Comparison of ENCODE assay signal across 8 mouse cellular contexts in genomic region chr9:44318076-44318825, GRCm38 (mm10). TPM values are rescaled to one million over a fixed set of nuclear protein-coding genes. Genes with fewer than 3 reads are reported as not detected.
A peak's percentile ranks its signal among the peaks of the same experiment; 100 is the strongest.
DNase-seq lines count a peak whose midpoint lies in the region; ATAC-seq and TF ChIP-seq lines count a peak whose summit lies in the region.

No protein-coding gene starts in this region.

- TF ChIP-seq POLR2A in kidney, adult 2 months (IDR thresholded peaks at IDR 0.05; ENCODE audit: low read depth, low read length): no peak

- peaks cover 43% of the 10 kb centered on the region for H3K4me1 ChIP-seq in heart, embryonic 10.5 days
- H3K4me1 ChIP-seq in embryonic facial prominence, embryonic 11.5 days (ENCODE audit: control insufficient read depth, insufficient read depth, low read length): peaks cover 4% of the 10 kb centered on the region
- H3K4me1 ChIP-seq in kidney, adult 2 months (ENCODE audit: control insufficient read depth, insufficient read depth, low read length): peaks cover 9% of the 10 kb centered on the region
- peaks cover 33% of the 10 kb centered on the region for H3K4me1 ChIP-seq in midbrain, embryonic 13.5 days (replicated peaks)

- no peak overlapping the region; the same call in 1 of the 2 replicates for H3K9ac ChIP-seq in embryonic facial prominence, embryonic 11.5 days (replicated peaks; ENCODE audit: low read length)
- H3K9ac ChIP-seq in midbrain, embryonic 13.5 days (replicated peaks): peak overlapping the region; percentile 98

- H3K27me3 ChIP-seq in heart, embryonic 10.5 days (ENCODE audit: insufficient read depth, poor library complexity, severe bottlenecking): no peaks in the 10 kb centered on the region
- H3K27me3 ChIP-seq in embryonic facial prominence, embryonic 11.5 days (ENCODE audit: control insufficient read depth, insufficient read depth, low read length): no peaks in the 10 kb centered on the region
- no peaks in the 10 kb centered on the region for H3K27me3 ChIP-seq in kidney, adult 2 months (replicated peaks; ENCODE audit: control insufficient read depth, insufficient read depth, low read length)
- H3K27me3 ChIP-seq in midbrain, embryonic 13.5 days: no peaks in the 10 kb centered on the region

- TF ChIP-seq CTCF in kidney, adult 2 months (conservative IDR thresholded peaks at IDR 0.05; ENCODE audit: insufficient read depth, insufficient read length, low read depth, low read length): 0 out of 2 replicates have a peak, but pooled peaks have one; percentile 4

- DNase-seq in heart, embryonic 10.5 days (ENCODE audit: low spot score): no peak
- DNase-seq in heart, postnatal 25 days (ENCODE audit: low spot score): no peak
- no peak for DNase-seq in embryonic facial prominence, embryonic 11.5 days (ENCODE audit: low spot score)
- DNase-seq in kidney, adult 2 months: peak; percentile 91
- no peak for DNase-seq in thymus, postnatal 4 days
- no peak for DNase-seq in urinary bladder, adult 18-20 months (ENCODE audit: low spot score in 2 of 2)
- no peak for DNase-seq in frontal cortex, adult 2 months (ENCODE audit: extremely low spot score in 1 of 2, low spot score in 1 of 2)

- 53% methylated on average over 5 of the region's 5 CpGs for WGBS in heart, embryonic 10.5 days
- 69% methylated on average over 5 of the region's 5 CpGs for WGBS in embryonic facial prominence, embryonic 11.5 days
- 36% methylated on average over 5 of the region's 5 CpGs for WGBS in kidney, adult 2 months
- WGBS in midbrain, embryonic 13.5 days: 41% methylated on average over 5 of the region's 5 CpGs

- peak overlapping the region; percentile 94; the same call in 1 of the 2 replicates for H3K4me2 ChIP-seq in embryonic facial prominence, embryonic 11.5 days (ENCODE audit: low read depth, low read length)
- peak overlapping the region; percentile 93 for H3K4me2 ChIP-seq in midbrain, embryonic 13.5 days (replicated peaks)

- H3K36me3 ChIP-seq in heart, embryonic 10.5 days: peaks cover 39% of the 10 kb centered on the region
- no peaks in the 10 kb centered on the region; the same call in none of the 2 replicates for H3K36me3 ChIP-seq in embryonic facial prominence, embryonic 11.5 days (replicated peaks; ENCODE audit: control insufficient read depth, insufficient read depth, low read depth, low read length)
- H3K36me3 ChIP-seq in kidney, adult 2 months (ENCODE audit: control insufficient read depth, insufficient read depth, low read length): peaks cover 10% of the 10 kb centered on the region
- H3K36me3 ChIP-seq in midbrain, embryonic 13.5 days: peaks cover 38% of the 10 kb centered on the region

- H3K9me3 ChIP-seq in heart, embryonic 10.5 days: no peaks in the 10 kb centered on the region
- H3K9me3 ChIP-seq in embryonic facial prominence, embryonic 11.5 days (replicated peaks; ENCODE audit: control insufficient read depth, low read length): no peaks in the 10 kb centered on the region
- no peaks in the 10 kb centered on the region for H3K9me3 ChIP-seq in midbrain, embryonic 13.5 days

- no peak for ATAC-seq in embryonic facial prominence, embryonic 11.5 days (replicated peaks; ENCODE audit: insufficient number of reproducible peaks, low FRiP score, low TSS enrichment, low read depth)
- no peak for ATAC-seq in midbrain, embryonic 13.5 days

- H3K27ac ChIP-seq in heart, embryonic 10.5 days: peak overlapping the region; percentile 49; the same call in 1 of the 2 replicates
- no peak overlapping the region for H3K27ac ChIP-seq in embryonic facial prominence, embryonic 11.5 days (replicated peaks; ENCODE audit: low read depth, low read length)
- H3K27ac ChIP-seq in kidney, adult 2 months (ENCODE audit: insufficient read depth, low read depth, low read length): peak overlapping the region; percentile 93
- H3K27ac ChIP-seq in midbrain, embryonic 13.5 days: no peak overlapping the region

- intact Hi-C loops in heart, postnatal 25 days (cut with DNase I): no loop called here

- peak overlapping the region; percentile 95 for H3K4me3 ChIP-seq in heart, embryonic 10.5 days
- no peak overlapping the region; the same call in 1 of the 2 replicates for H3K4me3 ChIP-seq in embryonic facial prominence, embryonic 11.5 days (ENCODE audit: low read depth, low read length)
- H3K4me3 ChIP-seq in kidney, adult 2 months (ENCODE audit: insufficient read depth, low read depth, low read length): peak overlapping the region; percentile 98
- peak overlapping the region; percentile 98 for H3K4me3 ChIP-seq in midbrain, embryonic 13.5 days (replicated peaks)

RNA-seq across cellular contexts. Expression of gene C2cd2l, which starts 1.8 kb away (rescaled TPM):
- polyA plus RNA-seq in heart, embryonic 10.5 days (2016; fragmentation: Nextera tagmentation; extraction: Ambion mirVana): 6.9 and 9.5 TPM in 2 replicates
- 10 to 100 TPM; 11.7 to 13.9 TPM for total RNA-seq in heart, postnatal 25 days (2021)
- 5.8 and 7.5 TPM in 2 replicates for polyA plus RNA-seq in embryonic facial prominence, embryonic 11.5 days (2014; fragmentation: Nextera tagmentation; extraction: Ambion mirVana)
- polyA plus RNA-seq in kidney, adult 2 months (2012; rRNA removed): 164 and 194 TPM in 2 replicates
- 23.0 and 27.3 TPM in 2 replicates for polyA plus RNA-seq in midbrain, embryonic 13.5 days (2015; fragmentation: Nextera tagmentation; extraction: Ambion mirVana)
- 201 and 202 TPM in 2 replicates for polyA plus RNA-seq in frontal cortex, adult 2 months (2012; rRNA removed)

RNA-seq across cellular contexts. Expression of gene Dpagt1, which starts 7.6 kb away (rescaled TPM):
- polyA plus RNA-seq in heart, embryonic 10.5 days (2016; fragmentation: Nextera tagmentation; extraction: Ambion mirVana): 35.2 and 36.6 TPM in 2 replicates
- total RNA-seq in heart, postnatal 25 days (2021): 10 to 100 TPM; 18.6 to 19.6 TPM
- polyA plus RNA-seq in embryonic facial prominence, embryonic 11.5 days (2014; fragmentation: Nextera tagmentation; extraction: Ambion mirVana): 51.3 and 60.6 TPM in 2 replicates
- polyA plus RNA-seq in kidney, adult 2 months (2012; rRNA removed): 41.9 and 45.8 TPM in 2 replicates
- polyA plus RNA-seq in midbrain, embryonic 13.5 days (2015; fragmentation: Nextera tagmentation; extraction: Ambion mirVana): 40.8 TPM in 2 replicates
- 21.1 and 22.9 TPM in 2 replicates for polyA plus RNA-seq in frontal cortex, adult 2 months (2012; rRNA removed)

RNA-seq across cellular contexts. Expression of gene Hinfp, which starts 12.8 kb away (rescaled TPM):
- 23.5 and 25.0 TPM in 2 replicates for polyA plus RNA-seq in heart, embryonic 10.5 days (2016; fragmentation: Nextera tagmentation; extraction: Ambion mirVana)
- 10 to 100 TPM in 1 of 2 experiments, 1 to 10 TPM in 1; 7.9 to 12.7 TPM for total RNA-seq in heart, postnatal 25 days (2021)
- 17.2 and 19.6 TPM in 2 replicates for polyA plus RNA-seq in embryonic facial prominence, embryonic 11.5 days (2014; fragmentation: Nextera tagmentation; extraction: Ambion mirVana)
- polyA plus RNA-seq in kidney, adult 2 months (2012; rRNA removed): 14.4 and 17.8 TPM in 2 replicates
- polyA plus RNA-seq in midbrain, embryonic 13.5 days (2015; fragmentation: Nextera tagmentation; extraction: Ambion mirVana): 37.5 and 38.5 TPM in 2 replicates
- 32.1 and 32.3 TPM in 2 replicates for polyA plus RNA-seq in frontal cortex, adult 2 months (2012; rRNA removed)

RNA-seq across cellular contexts. Expression of gene H2afx, which starts 16.2 kb away (rescaled TPM):
- polyA plus RNA-seq in heart, embryonic 10.5 days (2016; fragmentation: Nextera tagmentation; extraction: Ambion mirVana): 258 and 270 TPM in 2 replicates
- 10 to 100 TPM; 14.6 to 15.6 TPM for total RNA-seq in heart, postnatal 25 days (2021)
- 412 and 427 TPM in 2 replicates for polyA plus RNA-seq in embryonic facial prominence, embryonic 11.5 days (2014; fragmentation: Nextera tagmentation; extraction: Ambion mirVana)
- polyA plus RNA-seq in kidney, adult 2 months (2012; rRNA removed): 23.6 and 31.5 TPM in 2 replicates
- 193 and 209 TPM in 2 replicates for polyA plus RNA-seq in midbrain, embryonic 13.5 days (2015; fragmentation: Nextera tagmentation; extraction: Ambion mirVana)
- polyA plus RNA-seq in frontal cortex, adult 2 months (2012; rRNA removed): 65.4 and 75.0 TPM in 2 replicates

RNA-seq across cellular contexts. Expression of gene Hmbs, which starts 25.8 kb away (rescaled TPM):
- 276 and 285 TPM in 2 replicates for polyA plus RNA-seq in heart, embryonic 10.5 days (2016; fragmentation: Nextera tagmentation; extraction: Ambion mirVana)
- 10 to 100 TPM; 46.3 to 47.0 TPM for total RNA-seq in heart, postnatal 25 days (2021)
- 152 and 161 TPM in 2 replicates for polyA plus RNA-seq in embryonic facial prominence, embryonic 11.5 days (2014; fragmentation: Nextera tagmentation; extraction: Ambion mirVana)
- polyA plus RNA-seq in kidney, adult 2 months (2012; rRNA removed): 47.4 and 49.3 TPM in 2 replicates
- 72.3 and 72.9 TPM in 2 replicates for polyA plus RNA-seq in midbrain, embryonic 13.5 days (2015; fragmentation: Nextera tagmentation; extraction: Ambion mirVana)
- polyA plus RNA-seq in frontal cortex, adult 2 months (2012; rRNA removed): 30.3 and 33.4 TPM in 2 replicates

Comparison
In these comparisons a context has a peak if more than half of its experiments do, and no peak if none do; other contexts are left out.
1. H3K27ac ChIP-seq: peak in heart, embryonic 10.5 days (single experiment) and kidney, adult 2 months (single experiment); none in embryonic facial prominence, embryonic 11.5 days (single experiment) and midbrain, embryonic 13.5 days (single experiment).